Mouse (Mus musculus) embryonic facial prominence, embryonic 12.5 days (tissue): ENCODE measurements at regions not wholly inside any gene's neighbourhood (a gene's known extent, or its start where the extent isn't known, plus 50 kb on each side); places are given as distances from the start of the nearest gene placed in this dataset.
"Not testable (repeated sequence)": the region's sequence is repeated elsewhere in the genome, so short reads cannot be mapped to it uniquely, and the experiment has no call there.

Experiments
- ATAC-seq: fragments of 200-750 bp; cut with Nextera tagmentation; 2 replicates; pipeline ENCODE4 v1.8.0; 2017; ENCODE audit not compliant: insufficient number of reproducible peaks, insufficient read depth, low FRiP score, low TSS enrichment
- H3K27ac ChIP-seq: fragments of 300-500 bp; sonication (generic); 2 replicates; pipeline ENCODE4 v1.5.1; 2016; ENCODE audit warnings: mild to moderate bottlenecking
- H3K27me3 ChIP-seq: fragments of 300-500 bp; sonication (generic); 2 replicates; pipeline ENCODE4 v1.6.1; 2016; ENCODE audit warnings: mild to moderate bottlenecking, moderate library complexity
- H3K36me3 ChIP-seq: fragments of 300-500 bp; sonication (generic); 2 replicates; pipeline ENCODE4 v1.6.1; 2016; ENCODE audit warnings: mild to moderate bottlenecking
- H3K4me1 ChIP-seq: fragments of 300-500 bp; sonication (generic); 2 replicates; pipeline ENCODE4 v1.6.1; 2016
- H3K4me2 ChIP-seq: fragments of 300-500 bp; sonication (generic); replicated peaks from 2 replicates; pipeline ENCODE4 v1.6.1; 2016; ENCODE audit warnings: mild to moderate bottlenecking, moderate library complexity
- H3K4me3 ChIP-seq: fragments of 300-500 bp; sonication (generic); 2 replicates; pipeline ENCODE4 v1.5.1; 2016; ENCODE audit warnings: mild to moderate bottlenecking
- H3K9ac ChIP-seq: fragments of 300-500 bp; sonication (generic); 2 replicates; pipeline ENCODE4 v1.6.1; 2016; ENCODE audit warnings: mild to moderate bottlenecking, moderate library complexity
- H3K9me3 ChIP-seq: fragments of 300-500 bp; sonication (generic); 2 replicates; pipeline ENCODE4 v1.6.1; 2016; ENCODE audit warnings: mild to moderate bottlenecking, moderate library complexity
- WGBS: fragments of 180-500 bp; shearing (Covaris S2); methylation state at CpG from one replicate; pipeline ENCODE4 v1.1.7; 2016; 5-methylcytosine and 5-hydroxymethylcytosine counted together

- 68% methylated on average over 2 of the region's 2 CpGs for WGBS
- Histone ChIP-seq H3K27ac (no peak overlapping the region), H3K27me3 (no peaks in the 10 kb centered on the region), H3K9ac (no peak overlapping the region), H3K9me3 (no peaks in the 10 kb centered on the region), H3K4me2 (no peak overlapping the region), H3K36me3 (no peaks in the 10 kb centered on the region), H3K4me3 (no peak overlapping the region), H3K4me1 (no peaks in the 10 kb centered on the region)
- no peak for ATAC-seq
Measured at GRCm38 (mm10) chr14:104206602-104207001, 261.2 kb downstream of the Pou4f1 start.

GRCm38 (mm10) chr14:104203239-104203986 is 264.4 kb downstream of the Pou4f1 start:
- no peak overlapping the region for H3K9ac ChIP-seq
- no peaks in the 10 kb centered on the region for H3K36me3 ChIP-seq
- H3K9me3 ChIP-seq, result no peaks in the 10 kb centered on the region
- H3K4me3 ChIP-seq, result no peak overlapping the region
- ATAC-seq, result no peak
- no peak overlapping the region for H3K4me2 ChIP-seq
- no peaks in the 10 kb centered on the region for H3K4me1 ChIP-seq
- no peak overlapping the region for H3K27ac ChIP-seq
- H3K27me3 ChIP-seq, result no peaks in the 10 kb centered on the region
- WGBS, result 72% methylated on average over 17 of the region's 17 CpGs

GRCm38 (mm10) chr14:104193198-104193597 is 274.6 kb downstream of the Pou4f1 start:
- Histone ChIP-seq H3K9ac (no peak overlapping the region), H3K9me3 (no peaks in the 10 kb centered on the region), H3K4me1 (no peaks in the 10 kb centered on the region), H3K4me3 (no peak overlapping the region), H3K27me3 (no peaks in the 10 kb centered on the region), H3K4me2 (no peak overlapping the region), H3K27ac (no peak overlapping the region), H3K36me3 (no peaks in the 10 kb centered on the region)
- WGBS, result 79% methylated on average over 11 of the region's 11 CpGs
- no peak for ATAC-seq

GRCm38 (mm10) chr14:104175122-104175521 is 292.7 kb downstream of the Pou4f1 start:
- Histone ChIP-seq H3K9me3 (no peaks in the 10 kb centered on the region), H3K36me3 (no peaks in the 10 kb centered on the region), H3K27ac (no peak overlapping the region), H3K4me2 (no peak overlapping the region), H3K4me3 (no peak overlapping the region), H3K4me1 (no peaks in the 10 kb centered on the region), H3K9ac (no peak overlapping the region), H3K27me3 (no peaks in the 10 kb centered on the region)
- no peak for ATAC-seq

GRCm38 (mm10) chr14:104146841-104147240 is 302.6 kb upstream of the Ednrb start:
- Histone ChIP-seq H3K9me3 (no peaks in the 10 kb centered on the region), H3K4me2 (no peak overlapping the region), H3K4me1 (no peaks in the 10 kb centered on the region), H3K36me3 (no peaks in the 10 kb centered on the region), H3K27me3 (no peaks in the 10 kb centered on the region), H3K27ac (no peak overlapping the region), H3K9ac (no peak overlapping the region), H3K4me3 (no peak overlapping the region)
- WGBS, result 54% methylated on average over 5 of the region's 5 CpGs
- no peak for ATAC-seq

GRCm38 (mm10) chr14:104145395-104145794 is 301.2 kb upstream of the Ednrb start:
- H3K4me2 ChIP-seq, result no peak overlapping the region
- no peaks in the 10 kb centered on the region for H3K27me3 ChIP-seq
- H3K36me3 ChIP-seq, result no peaks in the 10 kb centered on the region
- no peak overlapping the region for H3K4me3 ChIP-seq
- WGBS, result 59% methylated on average over 5 of the region's 5 CpGs
- no peaks in the 10 kb centered on the region for H3K9me3 ChIP-seq
- no peak overlapping the region for H3K27ac ChIP-seq
- H3K4me1 ChIP-seq, result no peaks in the 10 kb centered on the region
- no peak for ATAC-seq
- H3K9ac ChIP-seq, result no peak overlapping the region

GRCm38 (mm10) chr14:104114986-104115951 is 271.1 kb upstream of the Ednrb start:
- Histone ChIP-seq H3K4me1 (no peaks in the 10 kb centered on the region), H3K9ac (no peak overlapping the region), H3K4me3 (no peak overlapping the region), H3K36me3 (no peaks in the 10 kb centered on the region), H3K27ac (no peak overlapping the region), H3K4me2 (no peak overlapping the region), H3K27me3 (no peaks in the 10 kb centered on the region), H3K9me3 (no peaks in the 10 kb centered on the region)
- no peak for ATAC-seq
- WGBS, result 74% methylated on average over 14 of the region's 14 CpGs

GRCm38 (mm10) chr14:104114182-104114581 is 270.0 kb upstream of the Ednrb start:
- Histone ChIP-seq H3K27me3 (no peaks in the 10 kb centered on the region), H3K9me3 (no peaks in the 10 kb centered on the region), H3K27ac (no peak overlapping the region), H3K4me1 (no peaks in the 10 kb centered on the region), H3K36me3 (no peaks in the 10 kb centered on the region), H3K4me2 (no peak overlapping the region), H3K9ac (no peak overlapping the region), H3K4me3 (no peak overlapping the region)
- WGBS, result 78% methylated on average over 3 of the region's 3 CpGs
- no peak for ATAC-seq

GRCm38 (mm10) chr14:104113448-104113847 is 269.2 kb upstream of the Ednrb start:
- WGBS, result 78% methylated on average over 2 of the region's 2 CpGs

GRCm38 (mm10) chr14:104086381-104086780 is 242.2 kb upstream of the Ednrb start:
- no peaks in the 10 kb centered on the region for H3K9me3 ChIP-seq
- no peak overlapping the region for H3K9ac ChIP-seq
- no peak overlapping the region for H3K4me3 ChIP-seq
- no peaks in the 10 kb centered on the region for H3K36me3 ChIP-seq
- no peaks in the 10 kb centered on the region for H3K27me3 ChIP-seq
- no peak overlapping the region for H3K4me2 ChIP-seq
- H3K4me1 ChIP-seq, result no peaks in the 10 kb centered on the region
- no peak overlapping the region for H3K27ac ChIP-seq
- WGBS, result 86% methylated on average over 2 of the region's 2 CpGs
- no peak for ATAC-seq

More at GRCm38 (mm10) chr14:104113448-104113847, 269.2 kb upstream of the Ednrb start:
- no peaks in the 10 kb centered on the region for H3K27me3 ChIP-seq
- H3K9ac ChIP-seq, result no peak overlapping the region
- no peaks in the 10 kb centered on the region for H3K4me1 ChIP-seq
- no peak overlapping the region for H3K4me3 ChIP-seq
- H3K4me2 ChIP-seq, result no peak overlapping the region
- H3K36me3 ChIP-seq, result no peaks in the 10 kb centered on the region
- H3K27ac ChIP-seq, result no peak overlapping the region
- ATAC-seq, result no peak
- H3K9me3 ChIP-seq, result no peaks in the 10 kb centered on the region

- H3K27ac ChIP-seq, H3K4me1 ChIP-seq, H3K27me3 ChIP-seq, H3K4me3 ChIP-seq, H3K9ac ChIP-seq, ATAC-seq, H3K9me3 ChIP-seq, H3K4me2 ChIP-seq, H3K36me3 ChIP-seq: not testable (repeated sequence)
- WGBS, result 51% methylated on average over 1 of the region's 4 CpGs
Measured at GRCm38 (mm10) chr14:104064199-104064598, 220.0 kb upstream of the Ednrb start.

- Histone ChIP-seq H3K9me3 (no peaks in the 10 kb centered on the region), H3K4me2 (no peak overlapping the region), H3K4me1 (no peaks in the 10 kb centered on the region), H3K36me3 (no peaks in the 10 kb centered on the region), H3K27ac (no peak overlapping the region), H3K9ac (no peak overlapping the region), H3K4me3 (no peak overlapping the region), H3K27me3 (no peaks in the 10 kb centered on the region)
- no peak for ATAC-seq
- 91% methylated on average over 1 of the region's 1 CpGs for WGBS
Measured at GRCm38 (mm10) chr14:104053697-104054096, 209.5 kb upstream of the Ednrb start.
